Mouse (Mus musculus) frontal cortex, postnatal 14 days (tissue): ENCODE measurements at regions not wholly inside any gene's neighbourhood (a gene's known extent, or its start where the extent isn't known, plus 50 kb on each side); places are given as distances from the start of the nearest gene placed in this dataset.
A peak's percentile ranks its signal among the peaks of the same experiment; 100 is the strongest.
"Not testable (repeated sequence)": the region's sequence is repeated elsewhere in the genome, so short reads cannot be mapped to it uniquely, and the experiment has no call there.

Experiments used
- DNase-seq, 2 experiments: peaks; one replicate each; pipeline ENCODE4 v3.0.0; 2022; ENCODE audit warnings: low spot score in 2 of 2

GRCm38 (mm10) chr10:70866737-70867136 lies 211.0 kb upstream of the Phyhipl start:
- no peak for DNase-seq

GRCm38 (mm10) chr10:70864650-70865049 lies 208.9 kb upstream of the Phyhipl start:
- DNase-seq: no peak

GRCm38 (mm10) chr10:70862022-70862335 lies 206.2 kb upstream of the Phyhipl start:
- no peak for DNase-seq

GRCm38 (mm10) chr10:70861131-70862021 lies 205.6 kb upstream of the Phyhipl start:
- peak in 1 of 2 experiments; percentile 34 for DNase-seq

GRCm38 (mm10) chr10:70857155-70857820 lies 201.5 kb upstream of the Phyhipl start:
- no peak for DNase-seq

- no peak for DNase-seq
Measured at GRCm38 (mm10) chr10:70855948-70856347, 200.2 kb upstream of the Phyhipl start.

- no peak for DNase-seq
Measured at GRCm38 (mm10) chr10:70853614-70854013, 197.8 kb upstream of the Phyhipl start.

GRCm38 (mm10) chr10:70848141-70848540 lies 192.4 kb upstream of the Phyhipl start:
- DNase-seq: no peak

- DNase-seq: no peak
Measured at GRCm38 (mm10) chr10:70847341-70847882, 191.6 kb upstream of the Phyhipl start.

GRCm38 (mm10) chr10:70846281-70847168 lies 190.8 kb upstream of the Phyhipl start:
- DNase-seq: no peak

- DNase-seq: no peak
Measured at GRCm38 (mm10) chr10:70843848-70844247, 188.1 kb upstream of the Phyhipl start.

GRCm38 (mm10) chr10:70842176-70842838 lies 186.5 kb upstream of the Phyhipl start:
- DNase-seq: no peak

GRCm38 (mm10) chr10:70841179-70841578 lies 185.4 kb upstream of the Phyhipl start:
- not testable (repeated sequence) for DNase-seq

GRCm38 (mm10) chr10:70838147-70838546 lies 182.4 kb upstream of the Phyhipl start:
- no peak for DNase-seq

- no peak for DNase-seq
Measured at GRCm38 (mm10) chr10:70837326-70837725, 181.6 kb upstream of the Phyhipl start.

- DNase-seq: no peak
Measured at GRCm38 (mm10) chr10:70832616-70833015, 176.9 kb upstream of the Phyhipl start.

GRCm38 (mm10) chr10:70828217-70828616 lies 172.5 kb upstream of the Phyhipl start:
- DNase-seq: no peak

- not testable (repeated sequence) for DNase-seq
Measured at GRCm38 (mm10) chr10:70827522-70827921, 171.8 kb upstream of the Phyhipl start.

- no peak for DNase-seq
Measured at GRCm38 (mm10) chr10:70826706-70827105, 170.9 kb upstream of the Phyhipl start.

GRCm38 (mm10) chr10:70825451-70825850 lies 169.7 kb upstream of the Phyhipl start:
- DNase-seq: no peak

GRCm38 (mm10) chr10:70824461-70824860 lies 168.7 kb upstream of the Phyhipl start:
- DNase-seq: no peak
